Mouse (Mus musculus): ENCODE measurements around the gene Mfsd10.

GRCm38 (mm10) chr5:34609966-34610365, 27.0 kb downstream of the Mfsd10 start:
- TF ChIP-seq POLR2A (IDR thresholded peaks at IDR 0.05; ENCODE audit: borderline replicate concordance, control insufficient read depth, low read depth, low read length) = no peak
- TF ChIP-seq CTCF (IDR thresholded peaks at IDR 0.05; ENCODE audit: control insufficient read depth, insufficient read depth, low read length) = no peak

All from bone marrow, adult 2 months (tissue).